Mouse (Mus musculus): ENCODE measurements around the gene Npas4.
A peak's percentile ranks its signal among the peaks of the same experiment; 100 is the strongest.
"Not testable (repeated sequence)": the region's sequence is repeated elsewhere in the genome, so short reads cannot be mapped to it uniquely, and the experiment has no call there.

Gene Npas4

GRCm38 (mm10) chr19:4994043-4994442 is 3.9 kb upstream of the Npas4 start:
- no peak for DNase-seq (ENCODE audit: extremely low read depth, low read depth)

- DNase-seq (ENCODE audit: extremely low read depth, low read depth) = no peak
These were observed 2.8 kb upstream of the Npas4 start for GRCm38 (mm10) chr19:4992904-4993303.

DNA sequence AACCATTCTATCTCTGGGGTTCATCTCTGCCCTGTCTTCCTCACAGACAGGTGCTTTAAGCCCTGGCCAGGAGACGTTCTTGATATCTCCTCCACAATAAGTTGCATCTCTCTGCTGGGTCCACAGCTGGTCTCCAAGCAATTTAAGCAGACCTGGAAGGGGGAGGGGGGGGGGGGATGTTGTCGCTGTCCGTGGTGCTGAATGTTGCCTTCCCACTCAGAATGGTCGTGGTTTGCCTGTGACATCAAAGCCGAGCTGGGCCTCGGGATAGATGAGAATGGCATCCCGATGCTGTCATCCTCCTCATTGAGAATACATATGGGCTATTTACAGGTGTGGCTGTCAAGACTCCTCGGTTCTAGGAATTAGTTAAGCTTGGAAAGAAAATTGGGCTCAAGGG is 2.3 kb upstream of the Npas4 start:
- DNase-seq (ENCODE audit: extremely low read depth, low read depth) = no peak

- DNase-seq (ENCODE audit: extremely low read depth, low read depth) = no peak
These were observed 600 bp upstream of the Npas4 start for GRCm38 (mm10) chr19:4990716-4991115.

DNA sequence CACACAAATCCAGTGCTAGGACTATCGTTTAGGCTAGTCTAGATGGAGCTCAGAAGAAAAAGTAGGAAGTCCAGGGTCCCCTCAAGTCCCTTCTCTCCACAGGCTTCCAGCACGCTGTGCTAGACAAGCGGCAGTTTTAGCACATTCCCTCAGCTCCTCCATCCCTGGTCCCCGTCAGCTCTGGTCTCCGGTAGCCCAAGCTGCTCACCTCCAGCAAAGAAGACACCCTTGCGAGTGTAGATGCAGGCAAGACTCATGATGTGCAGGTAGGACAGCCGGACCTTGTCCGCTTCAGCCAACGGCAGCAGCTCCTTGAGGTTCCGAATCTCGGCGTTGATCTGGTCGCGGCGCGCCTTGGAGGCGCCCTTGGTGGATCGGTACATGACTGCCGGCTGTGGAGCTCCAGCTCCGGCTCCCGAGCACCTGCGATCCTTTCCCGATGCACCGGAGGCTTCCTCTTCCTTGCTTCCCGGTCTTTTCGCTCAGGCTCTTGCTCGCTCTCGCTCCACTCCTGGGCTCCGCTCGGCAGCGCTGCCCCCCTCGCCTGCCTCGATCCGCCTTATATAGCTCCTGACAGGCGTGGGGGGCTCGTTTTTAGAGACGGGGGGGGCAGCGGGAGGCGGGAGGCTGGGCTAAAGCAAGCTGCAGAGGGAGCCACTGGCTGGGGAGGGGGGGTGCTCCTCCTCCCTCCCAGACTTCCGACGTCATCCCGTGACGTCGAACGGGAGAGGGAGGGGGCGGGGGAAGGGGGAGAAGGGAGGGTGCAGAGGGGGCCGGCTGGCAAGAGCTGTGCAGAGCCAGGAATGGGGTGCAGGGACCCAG is 471 bp downstream of the Npas4 start:
- no peak for DNase-seq (ENCODE audit: extremely low read depth, low read depth)

DNA sequence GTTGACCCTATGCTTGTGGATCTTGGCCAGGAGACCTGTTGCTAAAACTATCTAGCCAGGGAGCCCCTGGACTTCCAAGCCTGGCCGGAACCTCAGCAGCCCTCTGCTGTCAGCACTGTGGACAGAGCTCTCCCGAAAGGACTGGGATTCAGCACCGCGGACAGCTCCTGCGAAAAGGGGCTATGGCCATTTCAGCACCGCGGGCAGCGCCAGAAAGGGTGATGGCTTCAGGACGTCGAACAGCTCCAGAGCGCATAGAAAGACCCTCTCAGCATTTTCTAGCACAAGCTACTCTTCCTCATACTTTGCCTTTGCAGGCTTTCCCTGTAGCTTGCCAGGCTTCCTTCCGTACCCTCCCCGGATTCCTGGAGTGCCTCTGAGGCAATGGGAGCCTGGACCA is 1.1 kb downstream of the Npas4 start:
- peak; percentile 35 for DNase-seq (ENCODE audit: extremely low read depth, low read depth)

DNA sequence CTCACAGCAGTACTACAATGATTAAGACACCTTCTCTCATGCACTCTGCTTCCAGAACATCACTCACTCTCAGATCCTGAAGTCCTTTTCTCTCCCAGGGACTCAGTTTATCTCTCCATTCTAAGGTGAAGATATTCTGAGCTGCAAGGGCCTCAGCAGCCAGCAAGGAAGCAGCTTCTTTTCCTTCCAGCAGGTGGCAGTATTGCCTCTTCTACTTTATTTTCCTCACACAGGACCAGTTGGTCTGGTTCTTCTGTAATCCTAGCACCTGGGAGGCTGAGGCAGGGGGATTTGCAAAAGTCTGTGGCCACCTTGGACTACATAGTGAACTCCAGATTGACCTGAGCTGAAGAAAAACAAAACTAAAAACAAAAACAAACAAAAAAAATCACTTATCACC is 8.3 kb downstream of the Npas4 start:
- no peak for DNase-seq (ENCODE audit: extremely low read depth, low read depth)

DNA sequence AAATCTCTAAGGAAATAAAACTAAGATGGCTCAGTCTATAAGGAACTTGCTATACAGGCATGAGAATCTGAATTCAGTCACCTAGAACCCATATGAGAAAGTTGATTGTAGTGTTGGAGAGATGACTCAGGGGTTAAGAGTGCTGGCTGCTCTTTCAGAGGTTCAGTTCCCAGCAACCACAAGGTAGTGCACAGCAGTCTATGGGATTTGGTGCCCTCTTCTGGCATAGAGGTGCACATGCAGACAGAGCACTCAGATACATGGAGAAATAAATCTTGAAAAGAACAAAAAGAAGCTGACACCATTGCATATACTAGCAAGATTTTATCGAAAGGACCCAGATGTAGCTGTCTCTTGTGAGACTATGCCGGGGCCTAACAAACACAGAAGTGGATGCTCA is 21.9 kb downstream of the Npas4 start:
- DNase-seq (ENCODE audit: extremely low read depth, low read depth) = no peak

GRCm38 (mm10) chr19:4961928-4962601 is 28.1 kb downstream of the Npas4 start, which contains the start of gene Mrpl11:
Gene Mrpl11 (plus strand): TSS chr19:4962147.
- DNase-seq (ENCODE audit: extremely low read depth, low read depth) = peak; percentile 94

DNA sequence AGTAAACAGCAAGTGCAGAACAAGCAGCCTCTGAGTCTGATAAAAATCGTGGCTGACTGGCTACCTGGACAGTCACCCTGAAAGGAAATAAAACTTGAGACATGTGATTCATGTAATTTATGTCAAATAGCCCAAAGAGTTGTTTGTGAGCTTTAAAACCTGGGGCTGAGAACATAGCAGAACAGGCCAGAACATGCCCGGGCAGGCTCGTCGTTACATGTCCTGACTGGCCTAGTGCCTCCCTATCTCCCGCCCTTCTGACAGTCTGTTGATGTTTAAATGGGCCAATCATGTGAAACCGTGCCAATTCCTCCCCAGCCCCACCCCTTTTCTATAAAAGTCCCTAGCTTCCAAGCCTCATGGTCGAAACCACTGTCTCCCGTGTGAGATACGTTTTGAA is 41.5 kb downstream of the Npas4 start:
- not testable (repeated sequence) for DNase-seq (ENCODE audit: extremely low read depth, low read depth)

DNA sequence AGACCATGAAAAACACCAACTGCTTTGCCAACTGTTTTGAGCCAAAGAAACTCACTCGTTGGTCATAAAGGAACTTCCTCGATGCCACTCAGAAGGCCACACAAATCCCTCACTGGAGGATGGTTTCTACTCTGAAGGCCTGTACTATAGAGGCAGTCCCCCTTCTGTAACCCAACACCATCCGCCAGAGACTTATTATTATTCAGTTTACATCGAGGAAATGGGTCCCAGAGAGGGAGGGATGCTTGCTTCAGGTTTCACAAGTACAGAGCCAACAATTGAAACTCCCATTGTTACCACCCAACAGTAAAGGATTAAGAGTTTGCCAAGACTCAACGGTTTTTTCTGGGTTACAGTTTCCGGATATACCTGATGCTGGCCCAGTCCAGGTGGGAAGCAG is 44.6 kb downstream of the Npas4 start:
- DNase-seq (ENCODE audit: extremely low read depth, low read depth) = no peak

DNA sequence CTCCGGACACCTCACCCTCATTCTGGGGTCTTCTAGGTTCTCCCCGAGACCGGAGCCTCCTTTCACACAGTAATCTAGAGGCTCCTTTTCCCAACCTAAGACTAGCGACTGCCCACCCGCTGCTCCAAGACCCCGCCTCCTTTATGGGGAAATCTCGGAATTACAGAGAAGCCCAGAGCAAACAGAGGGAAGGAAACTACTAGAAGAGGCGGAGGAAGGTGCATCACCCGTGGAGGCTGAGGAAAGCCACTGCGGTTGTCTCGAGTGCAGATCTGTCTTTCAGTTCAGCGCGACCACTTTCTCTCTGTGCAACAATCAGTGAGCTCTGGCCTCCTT is 46.9 kb downstream of the Npas4 start:
- DNase-seq (ENCODE audit: extremely low read depth, low read depth) = no peak

- peak; percentile 16 for DNase-seq (ENCODE audit: extremely low read depth, low read depth)
These were observed 47.4 kb downstream of the Npas4 start, which contains the start of gene Peli3 for GRCm38 (mm10) chr19:4942551-4943252. Gene Peli3 (minus strand): TSS chr19:4943127.

- no peak for DNase-seq (ENCODE audit: extremely low read depth, low read depth)
These were observed 52.4 kb downstream of the Npas4 start for GRCm38 (mm10) chr19:4937444-4938310.

- no peak for DNase-seq (ENCODE audit: extremely low read depth, low read depth)
These were observed 53.2 kb downstream of the Npas4 start for GRCm38 (mm10) chr19:4936896-4937295.

Measured in MEL-GATA-1-ER (cell line).